Mouse (Mus musculus) stomach, postnatal 0 days (tissue): Measurements from ENCODE around the gene Prpsap1. TPM values are rescaled to one million over a fixed set of nuclear protein-coding genes. Genes with fewer than 3 reads are reported as not detected.

Experiments
- ATAC-seq: fragments of 200-750 bp; cut with Nextera tagmentation; 2 replicates; pipeline ENCODE4 v1.8.0; 2017; ENCODE audit not compliant: low FRiP score, low TSS enrichment
- DNase-seq: peaks from one replicate; pipeline ENCODE4 v3.0.0-alpha.2; 2016; ENCODE audit warnings: low spot score
- H3K27ac ChIP-seq: fragments of 300-500 bp; sonication (generic); replicated peaks from 2 replicates; pipeline ENCODE4 v1.5.1; 2014; ENCODE audit warnings: mild to moderate bottlenecking, control low read depth
- H3K27me3 ChIP-seq: fragments of 300-500 bp; sonication (generic); 2 replicates; pipeline ENCODE4 v1.6.1; 2014; ENCODE audit warnings: low read length; ENCODE audit not compliant: control insufficient read depth, insufficient read depth
- H3K36me3 ChIP-seq: fragments of 300-500 bp; sonication (generic); 2 replicates; pipeline ENCODE4 v1.6.1; 2014; ENCODE audit warnings: low read length, mixed read lengths; ENCODE audit not compliant: control insufficient read depth, insufficient read depth
- H3K4me1 ChIP-seq: fragments of 300-500 bp; sonication (generic); replicated peaks from 2 replicates; pipeline ENCODE4 v1.6.1; 2014; ENCODE audit warnings: antibody characterized with exemption; ENCODE audit not compliant: control insufficient read depth, insufficient read depth
- H3K4me2 ChIP-seq: fragments of 300-500 bp; sonication (generic); replicated peaks from 2 replicates; pipeline ENCODE4 v1.6.1; 2014; ENCODE audit warnings: low read depth, mild to moderate bottlenecking, control low read depth, moderate library complexity
- H3K4me3 ChIP-seq: fragments of 300-500 bp; sonication (generic); 2 replicates; pipeline ENCODE4 v1.5.1; 2014; ENCODE audit warnings: low read depth, low read length, control low read depth
- H3K9ac ChIP-seq: fragments of 300-500 bp; sonication (generic); 2 replicates; pipeline ENCODE4 v1.6.1; 2014; ENCODE audit warnings: mild to moderate bottlenecking, low read length, control low read depth, mixed read lengths
- H3K9me3 ChIP-seq: fragments of 300-500 bp; sonication (generic); 2 replicates; pipeline ENCODE4 v1.6.1; 2016; ENCODE audit warnings: low read length; ENCODE audit not compliant: control insufficient read depth
- CTCF ChIP-seq: IDR thresholded peaks from 2 replicates; pipeline ENCODE4 v1.5.1; 2016; ENCODE audit warnings: antibody characterized with exemption, low read depth, mild to moderate bottlenecking, moderate library complexity
- EP300 ChIP-seq: optimal IDR thresholded peaks from 2 replicates; pipeline ENCODE3; 2016; ENCODE audit warnings: antibody characterized with exemption
- WGBS: fragments of 180-500 bp; shearing (Covaris S2); extraction: QIAGEN DNeasy Blood & Tissue Kit; methylation state at CpG from one replicate; pipeline ENCODE4 v1.1.7; 2014; 5-methylcytosine and 5-hydroxymethylcytosine counted together
- polyA plus RNA-seq: library from polyadenylated mRNA; unstranded; fragments of >200 nt; fragmentation: Nextera tagmentation; extraction: Ambion mirVana; gene quantifications from 2 replicates; pipeline ENCODE4 v1.2.1, GENCODE M21; 2015

The Prpsap1 gene
- polyA plus RNA-seq, 1 experiment from 2014 or later: 94.0 TPM

- Histone ChIP-seq H3K27me3 (no peaks in the 10 kb centered on the region), H3K9me3 (no peaks in the 10 kb centered on the region), H3K4me3 (no peak overlapping the region), H3K36me3 (no peaks in the 10 kb centered on the region), H3K4me1 (no peaks in the 10 kb centered on the region), H3K27ac (no peak overlapping the region; the same call in 1 of the 2 replicates), H3K4me2 (no peak overlapping the region), H3K9ac (no peak overlapping the region)
- 4% methylated on average over 2 of the region's 2 CpGs for WGBS
- no peak for TF ChIP-seq EP300
- TF ChIP-seq CTCF: peak; percentile 87
- peak; percentile 91 for ATAC-seq
- DNase-seq: peak; percentile 94
These were observed 30.2 kb downstream of the Prpsap1 start for GRCm38 (mm10) chr11:116463833-116464232.

GRCm38 (mm10) chr11:116463338-116463737 lies 30.7 kb downstream of the Prpsap1 start:
- H3K9ac ChIP-seq: no peak overlapping the region
- no peak overlapping the region for H3K4me2 ChIP-seq
- no peak for DNase-seq
- H3K36me3 ChIP-seq: no peaks in the 10 kb centered on the region
- H3K27me3 ChIP-seq: no peaks in the 10 kb centered on the region
- WGBS: 46% methylated on average over 5 of the region's 5 CpGs
- H3K4me3 ChIP-seq: no peak overlapping the region
- TF ChIP-seq CTCF: no peak
- TF ChIP-seq EP300: no peak
- no peaks in the 10 kb centered on the region for H3K4me1 ChIP-seq
- H3K9me3 ChIP-seq: no peaks in the 10 kb centered on the region
- no peak; the same call in 1 of the 2 replicates for ATAC-seq
- H3K27ac ChIP-seq: no peak overlapping the region; the same call in 1 of the 2 replicates

- H3K9me3 ChIP-seq: no peaks in the 10 kb centered on the region
- DNase-seq (no peak), ATAC-seq (no peak)
- no peak for TF ChIP-seq CTCF
- no peak for TF ChIP-seq EP300
- no peaks in the 10 kb centered on the region for H3K36me3 ChIP-seq
- H3K27me3 ChIP-seq: no peaks in the 10 kb centered on the region
- H3K4me3 ChIP-seq: no peak overlapping the region
- WGBS: 69% methylated on average over 4 of the region's 4 CpGs
- H3K9ac ChIP-seq: no peak overlapping the region
- no peak overlapping the region for H3K4me2 ChIP-seq
- H3K27ac ChIP-seq: no peak overlapping the region
- no peaks in the 10 kb centered on the region for H3K4me1 ChIP-seq
These were observed 34.2 kb downstream of the Prpsap1 start for GRCm38 (mm10) chr11:116459786-116460185.

GRCm38 (mm10) chr11:116456234-116456633 lies 37.8 kb downstream of the Prpsap1 start:
- DNase-seq (no peak), ATAC-seq (no peak)
- no peak overlapping the region for H3K4me3 ChIP-seq
- H3K36me3 ChIP-seq: no peaks in the 10 kb centered on the region
- no peaks in the 10 kb centered on the region for H3K9me3 ChIP-seq
- no peaks in the 10 kb centered on the region for H3K27me3 ChIP-seq
- no peak overlapping the region for H3K4me2 ChIP-seq
- H3K4me1 ChIP-seq: no peaks in the 10 kb centered on the region
- H3K27ac ChIP-seq: no peak overlapping the region
- TF ChIP-seq CTCF: no peak
- TF ChIP-seq EP300: no peak
- no peak overlapping the region for H3K9ac ChIP-seq
- 69% methylated on average over 8 of the region's 8 CpGs for whole genome bisulfite sequencing

GRCm38 (mm10) chr11:116453889-116454288 lies 40.1 kb downstream of the Prpsap1 start:
- TF ChIP-seq EP300 (no peak), CTCF (no peak)
- WGBS: 81% methylated on average over 10 of the region's 10 CpGs
- H3K9ac ChIP-seq: no peak overlapping the region
- no peaks in the 10 kb centered on the region for H3K4me1 ChIP-seq
- no peak for ATAC-seq
- H3K4me2 ChIP-seq: no peak overlapping the region
- no peak overlapping the region for H3K4me3 ChIP-seq
- H3K9me3 ChIP-seq: no peaks in the 10 kb centered on the region
- H3K27me3 ChIP-seq: no peaks in the 10 kb centered on the region
- DNase-seq: no peak
- no peak overlapping the region for H3K27ac ChIP-seq
- H3K36me3 ChIP-seq: no peaks in the 10 kb centered on the region

- DNase-seq (no peak), ATAC-seq (no peak)
- no peak overlapping the region for H3K4me2 ChIP-seq
- no peak overlapping the region for H3K4me3 ChIP-seq
- no peaks in the 10 kb centered on the region for H3K27me3 ChIP-seq
- no peaks in the 10 kb centered on the region for H3K4me1 ChIP-seq
- WGBS: 97% methylated on average over 3 of the region's 3 CpGs
- H3K9ac ChIP-seq: no peak overlapping the region
- no peak for TF ChIP-seq EP300
- TF ChIP-seq CTCF: no peak
- H3K27ac ChIP-seq: no peak overlapping the region
- H3K9me3 ChIP-seq: no peaks in the 10 kb centered on the region
- no peaks in the 10 kb centered on the region for H3K36me3 ChIP-seq
These were observed 44.7 kb downstream of the Prpsap1 start for GRCm38 (mm10) chr11:116449341-116449740.
